Comparison of ENCODE assay signal across 9 mouse cellular contexts in the genomic region with DNA sequence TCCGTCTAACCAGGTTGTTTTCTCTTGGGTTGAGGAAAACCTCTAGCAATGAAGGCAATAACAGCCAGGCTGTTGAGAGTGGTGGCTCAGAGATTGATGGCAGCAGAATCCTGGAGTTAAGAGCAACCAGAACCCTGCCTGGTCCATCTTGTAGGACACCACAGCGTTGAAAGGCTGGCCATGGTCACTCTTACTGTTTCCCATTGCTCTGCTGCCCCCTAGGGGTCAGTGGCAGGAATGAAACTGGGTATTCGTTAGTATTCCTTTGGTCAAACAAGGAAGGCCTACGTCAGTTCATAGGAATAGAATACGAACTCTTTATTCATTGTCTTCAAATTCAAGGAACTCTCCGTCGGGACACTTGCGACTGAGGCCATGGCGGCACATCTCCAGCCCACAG. TPM values are rescaled to one million over a fixed set of nuclear protein-coding genes. Genes with fewer than 3 reads are reported as not detected.
DNase-seq lines count a peak whose midpoint lies in the region; ATAC-seq and TF ChIP-seq lines count a peak whose summit lies in the region.
"Had no signal": no experiment of that assay in that cellular context is flagged by ENCODE, and none has a peak within 500 bp of the region (broad histone marks: within the 10 kb centered on the region; RNA-seq: fewer than 3 reads in every experiment).

No protein-coding gene starts in this region.

- peak; percentile 29 for DNase-seq in thymus, adult 2 months
- no peak for DNase-seq in thymus, postnatal 0 days (ENCODE audit: low spot score)
- DNase-seq in cerebellum, adult 9-10 months, result peak; percentile 39
- peak; percentile 75 for DNase-seq in forebrain, postnatal 0 days
- peak; percentile 86 for DNase-seq in kidney, postnatal 10 days
- peak; percentile 13 for DNase-seq in liver, embryonic 13.5 days
- DNase-seq in urinary bladder, postnatal 14 days (ENCODE audit: low spot score), result peak; percentile 69

- no peak overlapping the region for H3K9ac ChIP-seq in forebrain, postnatal 0 days
- H3K9ac ChIP-seq in liver, embryonic 13.5 days, result no peak overlapping the region

- no peaks in the 10 kb centered on the region for H3K27me3 ChIP-seq in thymus, adult 2 months (ENCODE audit: control insufficient read depth, insufficient read depth, low read length)
- peaks cover 8% of the 10 kb centered on the region; the same call in 1 of the 2 replicates for H3K27me3 ChIP-seq in forebrain, postnatal 0 days (ENCODE audit: insufficient read depth, low read length)
- H3K27me3 ChIP-seq in liver, embryonic 13.5 days, result peaks cover 38% of the 10 kb centered on the region

- H3K36me3 ChIP-seq in thymus, adult 2 months (ENCODE audit: control insufficient read depth, insufficient read depth, low read length), result no peaks in the 10 kb centered on the region
- H3K36me3 ChIP-seq in forebrain, postnatal 0 days (ENCODE audit: insufficient read depth), result no peaks in the 10 kb centered on the region
- no peaks in the 10 kb centered on the region for H3K36me3 ChIP-seq in liver, embryonic 13.5 days

- TF ChIP-seq POLR2A in thymus, adult 2 months (IDR thresholded peaks at IDR 0.05; ENCODE audit: control insufficient read depth, extremely low read depth, insufficient read depth, low read length, poor library complexity), result no peak

- peak; percentile 50; the same call in 1 of the 2 replicates for ATAC-seq in forebrain, postnatal 0 days
- ATAC-seq in liver, embryonic 13.5 days (ENCODE audit: low read depth), result no peak
- ATAC-seq in neutrophil, adult 5-6 weeks (ENCODE audit: extremely low read depth, insufficient number of reproducible peaks, low FRiP score, poor library complexity, severe bottlenecking), result peak; percentile 48; the same call in 1 of the 2 replicates

- H3K4me1 ChIP-seq in thymus, adult 2 months (replicated peaks; ENCODE audit: control insufficient read depth, insufficient read depth, low read length), result no peaks in the 10 kb centered on the region
- no peaks in the 10 kb centered on the region for H3K4me1 ChIP-seq in forebrain, postnatal 0 days (ENCODE audit: insufficient read depth)
- H3K4me1 ChIP-seq in liver, embryonic 13.5 days (replicated peaks), result no peaks in the 10 kb centered on the region

- H3K9me3 ChIP-seq in forebrain, postnatal 0 days (ENCODE audit: low read length), result no peaks in the 10 kb centered on the region
- H3K9me3 ChIP-seq in liver, embryonic 13.5 days (replicated peaks), result no peaks in the 10 kb centered on the region

- peak; percentile 38; the same call in 1 of the 2 replicates for TF ChIP-seq CTCF in thymus, adult 2 months (IDR thresholded peaks at IDR 0.05; ENCODE audit: borderline replicate concordance, control insufficient read depth, extremely low read depth, insufficient read depth, low read length, poor library complexity)
- peak; percentile 88 for TF ChIP-seq CTCF in forebrain, postnatal 0 days (IDR thresholded peaks at IDR 0.05; ENCODE audit: low read depth)

- 15% methylated on average over 9 of the region's 9 CpGs for WGBS in thymus, adult 2 months
- WGBS in forebrain, postnatal 0 days, result 15% methylated on average over 9 of the region's 9 CpGs
- 12% methylated on average over 9 of the region's 9 CpGs for WGBS in liver, embryonic 13.5 days (ENCODE audit: insufficient replicate concordance)

- no peak overlapping the region for H3K4me2 ChIP-seq in forebrain, postnatal 0 days (ENCODE audit: low read depth)
- H3K4me2 ChIP-seq in liver, embryonic 13.5 days, result no peak overlapping the region

- H3K27ac ChIP-seq in thymus, adult 2 months (ENCODE audit: control insufficient read depth, insufficient read depth, low read length), result no peak overlapping the region
- no peak overlapping the region for H3K27ac ChIP-seq in forebrain, postnatal 0 days (ENCODE audit: low read depth, low read length)
- no peak overlapping the region for H3K27ac ChIP-seq in liver, embryonic 13.5 days

- no peak overlapping the region for H3K4me3 ChIP-seq in thymus, adult 2 months (ENCODE audit: control insufficient read depth, insufficient read depth, low read length)
- H3K4me3 ChIP-seq in forebrain, postnatal 0 days (ENCODE audit: low read depth, low read length), result no peak overlapping the region
- no peak overlapping the region for H3K4me3 ChIP-seq in liver, embryonic 13.5 days (replicated peaks)

RNA-seq across cellular contexts. Expression of a gene that starts 18.4 kb away (rescaled TPM):
- 2.8 and 3.6 TPM in 2 replicates for polyA plus RNA-seq in thymus, adult 2 months (2012; rRNA removed)
- polyA plus RNA-seq in thymus, postnatal 0 days (2015; fragmentation: Nextera tagmentation; extraction: Ambion mirVana), result 2.0 and 2.3 TPM in 2 replicates
- 1.5 and 1.8 TPM in 2 replicates for total RNA-seq in forebrain, postnatal 0 days (2014; rRNA removed)
- 1.5 and 2.1 TPM in 2 replicates for polyA plus RNA-seq in forebrain, postnatal 0 days (2015; fragmentation: Nextera tagmentation; extraction: Ambion mirVana)
- polyA plus RNA-seq in liver, embryonic 13.5 days (2015; fragmentation: Nextera tagmentation; extraction: Ambion mirVana), result not detected in 2 replicates
- 0.35 TPM in 1 of 2 replicates, not detected in the other for total RNA-seq in neutrophil, adult 5-6 weeks (2017)
- polyA plus RNA-seq: liver, embryonic 16.5 days had no signal

RNA-seq across cellular contexts. Expression of a gene that starts 43.7 kb away (rescaled TPM):
- polyA plus RNA-seq in thymus, adult 2 months (2012; rRNA removed), result 14.2 and 15.0 TPM in 2 replicates
- 20.9 and 22.9 TPM in 2 replicates for polyA plus RNA-seq in thymus, postnatal 0 days (2015; fragmentation: Nextera tagmentation; extraction: Ambion mirVana)
- 2.6 and 3.5 TPM in 2 replicates for total RNA-seq in forebrain, postnatal 0 days (2014; rRNA removed)
- 1.8 and 2.1 TPM in 2 replicates for polyA plus RNA-seq in forebrain, postnatal 0 days (2015; fragmentation: Nextera tagmentation; extraction: Ambion mirVana)
- polyA plus RNA-seq in liver, embryonic 13.5 days (2015; fragmentation: Nextera tagmentation; extraction: Ambion mirVana), result 0.45 and 0.50 TPM in 2 replicates
- 0.25 TPM in 1 of 2 replicates, not detected in the other for total RNA-seq in neutrophil, adult 5-6 weeks (2017)
